ENCODE assay signal across 8 mouse cellular contexts in genomic region chr3:20304758-20305352, GRCm38 (mm10). TPM values are rescaled to one million over a fixed set of nuclear protein-coding genes. Genes with fewer than 3 reads are reported as not detected.
DNase-seq lines count a peak whose midpoint lies in the region; ATAC-seq and TF ChIP-seq lines count a peak whose summit lies in the region.

No protein-coding gene starts in this region.

- in situ Hi-C loops in CH12.LX (cut with MboI; ENCODE audit: low pct_ligation_motif_present, low pct_unique_long_range_greater_than_20kb, low sequenced_read_pairs), result no loop called here

- no peaks in the 10 kb centered on the region for H3K79me2 ChIP-seq in CH12.LX (replicated peaks; ENCODE audit: control insufficient read depth, extremely low read depth, insufficient read depth, poor library complexity, severe bottlenecking)

- dilution Hi-C loops in CH12.LX (cut with MboI; ENCODE audit: extremely low pct_ligation_motif_present, extremely low pct_unique_long_range_greater_than_20kb, low sequenced_read_pairs), result no loop called here

- no peak overlapping the region for H3K4me3 ChIP-seq in heart, embryonic 12.5 days
- H3K4me3 ChIP-seq in CH12.LX (replicated peaks in 1 of 3; ENCODE audit: low read depth in 2 of 3, low read length in 2 of 3, poor library complexity in 1 of 3), result no peak overlapping the region
- no peak overlapping the region for H3K4me3 ChIP-seq in forebrain, embryonic 11.5 days (ENCODE audit: low read depth, low read length)

- WGBS in heart, embryonic 12.5 days, result 29% methylated on average over 2 of the region's 2 CpGs
- 58% methylated on average over 2 of the region's 2 CpGs for whole genome bisulfite sequencing in forebrain, embryonic 11.5 days

- no peaks in the 10 kb centered on the region for H3K4me1 ChIP-seq in heart, embryonic 12.5 days (replicated peaks)
- H3K4me1 ChIP-seq in CH12.LX (ENCODE audit: control insufficient read depth in 1 of 2, insufficient read depth in 2 of 2), result peaks cover 0 to 13% of the 10 kb centered on the region in 2 experiments; a peak in 2 of 4 replicates
- no peaks in the 10 kb centered on the region for H3K4me1 ChIP-seq in forebrain, embryonic 11.5 days (replicated peaks; ENCODE audit: control insufficient read depth, insufficient read depth, low read length)

- TF ChIP-seq POLR2A in CH12.LX (IDR thresholded peaks at IDR 0.05; ENCODE audit: low read depth, low read length), result no peak

- no peaks in the 10 kb centered on the region for H3K27me3 ChIP-seq in heart, embryonic 12.5 days (replicated peaks)
- no peaks in the 10 kb centered on the region for H3K27me3 ChIP-seq in CH12.LX (replicated peaks)
- no peaks in the 10 kb centered on the region for H3K27me3 ChIP-seq in forebrain, embryonic 11.5 days (ENCODE audit: control insufficient read depth, insufficient read depth, low read length)

- DNase-seq in heart, adult 11 months, result peak; percentile 97
- peak; percentile 27 for DNase-seq in CH12.LX (ENCODE audit: extremely low read depth)
- DNase-seq in lung, postnatal 36 days, result peak; percentile 8
- DNase-seq in urinary bladder, adult 2 months (ENCODE audit: low spot score), result no peak
- DNase-seq in forebrain, embryonic 11.5 days (ENCODE audit: low spot score), result no peak
- no peak for DNase-seq in kidney, adult 8-10 months

- no peaks in the 10 kb centered on the region for H3K9me3 ChIP-seq in heart, embryonic 12.5 days (replicated peaks)
- no peaks in the 10 kb centered on the region for H3K9me3 ChIP-seq in CH12.LX (replicated peaks; ENCODE audit: low read length)
- no peaks in the 10 kb centered on the region for H3K9me3 ChIP-seq in forebrain, embryonic 11.5 days (ENCODE audit: control insufficient read depth, low read length)

- H3K36me3 ChIP-seq in heart, embryonic 12.5 days, result no peaks in the 10 kb centered on the region
- no peaks in the 10 kb centered on the region for H3K36me3 ChIP-seq in CH12.LX (replicated peaks in 1 of 2; ENCODE audit: control insufficient read depth in 1 of 2, insufficient read depth in 1 of 2, low read length in 1 of 2)
- no peaks in the 10 kb centered on the region for H3K36me3 ChIP-seq in forebrain, embryonic 11.5 days (ENCODE audit: control insufficient read depth, insufficient read depth, low read length)

- no peak for TF ChIP-seq CTCF in CH12.LX (conservative IDR thresholded peaks at IDR 0.05 in 1 of 2, IDR thresholded peaks at IDR 0.05 in 1 of 2; ENCODE audit: low read depth in 2 of 2, low read length in 2 of 2)

- TF ChIP-seq RAD21 in CH12.LX (IDR thresholded peaks at IDR 0.05; ENCODE audit: low read depth, low read length), result no peak

- no peak for TF ChIP-seq EP300 in CH12.LX (IDR thresholded peaks at IDR 0.05; ENCODE audit: low read length)

- no peak overlapping the region for H3K9ac ChIP-seq in heart, embryonic 12.5 days
- no peak overlapping the region for H3K9ac ChIP-seq in CH12.LX (ENCODE audit: insufficient read depth, low read depth)
- H3K9ac ChIP-seq in forebrain, embryonic 11.5 days (ENCODE audit: low read length), result no peak overlapping the region

- H3K4me2 ChIP-seq in heart, embryonic 12.5 days, result no peak overlapping the region
- no peak overlapping the region for H3K4me2 ChIP-seq in CH12.LX (ENCODE audit: insufficient read depth, low read depth, poor library complexity, severe bottlenecking)
- H3K4me2 ChIP-seq in forebrain, embryonic 11.5 days (ENCODE audit: low read depth, low read length, severe bottlenecking), result no peak overlapping the region

- no peak for ATAC-seq in heart, embryonic 12.5 days (ENCODE audit: insufficient number of reproducible peaks, low FRiP score)
- ATAC-seq in hematopoietic stem cell, adult 5-6 weeks (replicated peaks in 1 of 2; ENCODE audit: insufficient read depth in 1 of 2, low FRiP score in 2 of 2, low TSS enrichment in 1 of 2, low read depth in 1 of 2, poor library complexity in 2 of 2, severe bottlenecking in 2 of 2), result peak; percentile 100
- ATAC-seq in forebrain, embryonic 11.5 days (replicated peaks; ENCODE audit: low FRiP score), result no peak

- no peak overlapping the region for H3K27ac ChIP-seq in heart, embryonic 12.5 days (ENCODE audit: poor library complexity, severe bottlenecking)
- no peak overlapping the region for H3K27ac ChIP-seq in CH12.LX (ENCODE audit: insufficient read depth, low read depth)
- H3K27ac ChIP-seq in forebrain, embryonic 11.5 days (ENCODE audit: low read depth, low read length), result no peak overlapping the region

TF ChIP-seq in CH12.LX, 34 proteins besides CTCF, POLR2A, EP300 and RAD21:
- no peak for TF ChIP-seq E2F4 (IDR thresholded peaks at IDR 0.05; ENCODE audit: insufficient replicate concordance, low read depth, low read length)
- no peak for TF ChIP-seq SMC3 (IDR thresholded peaks at IDR 0.05; ENCODE audit: low read depth, low read length)
- TF ChIP-seq IRF4 (IDR thresholded peaks at IDR 0.05; ENCODE audit: low read depth, low read length), result no peak
- TF ChIP-seq TCF12 (IDR thresholded peaks at IDR 0.05; ENCODE audit: low read depth, low read length), result no peak
- TF ChIP-seq JUND (conservative IDR thresholded peaks at IDR 0.05; ENCODE audit: low read depth, low read length), result no peak
- TF ChIP-seq USF2 (conservative IDR thresholded peaks at IDR 0.05; ENCODE audit: low read depth, low read length), result no peak
- no peak for TF ChIP-seq ZC3H11A (IDR thresholded peaks at IDR 0.05; ENCODE audit: low read depth, low read length)
- no peak for TF ChIP-seq RCOR1 (conservative IDR thresholded peaks at IDR 0.05; ENCODE audit: low read depth, low read length)

RNA-seq across cellular contexts. Expression of gene Cpb1, which starts 29.3 kb away (rescaled TPM):
- 0.44 TPM in 1 of 2 replicates, not detected in the other for polyA plus RNA-seq in heart, embryonic 12.5 days (2016; fragmentation: Nextera tagmentation; extraction: Ambion mirVana)
- total RNA-seq in CH12.LX (2012; rRNA removed) (not detected in 2 replicates), CH12.LX (2014; rRNA removed) (not detected in 2 replicates)
- polyA plus RNA-seq in CH12.LX (2012; ENCODE audit: insufficient read length, low read depth), result not detected in 2 replicates
- not detected in 2 replicates for total RNA-seq in hematopoietic stem cell, adult 5-6 weeks (2017)
- 0.94 and 1.4 TPM in 2 replicates for polyA plus RNA-seq in urinary bladder, adult 2 months (2012; rRNA removed)
- polyA plus RNA-seq in forebrain, embryonic 11.5 days (2014; fragmentation: Nextera tagmentation; extraction: Ambion mirVana), result not detected in 2 replicates

Comparison
In these comparisons a context has a peak if more than half of its experiments do, and no peak if none do; other contexts are left out.
1. DNase-seq: peak in heart, adult 11 months (single experiment), CH12.LX (single experiment) and lung, postnatal 36 days (single experiment); none in urinary bladder, adult 2 months (single experiment), forebrain, embryonic 11.5 days (single experiment) and kidney, adult 8-10 months (0 of 2).
2. ATAC-seq: peak in hematopoietic stem cell, adult 5-6 weeks (2 of 2); none in heart, embryonic 12.5 days (single experiment) and forebrain, embryonic 11.5 days (single experiment).